ENCODE assay signal across 8 mouse cellular contexts in genomic region chr17:43952661-43953534, GRCm38 (mm10).
A peak's percentile ranks its signal among the peaks of the same experiment; 100 is the strongest.
DNase-seq lines count a peak whose midpoint lies in the region; ATAC-seq lines count a peak whose summit lies in the region.

No protein-coding gene starts in this region.

- H3K27ac ChIP-seq in liver, embryonic 11.5 days (ENCODE audit: low read depth, low read length) = no peak overlapping the region
- H3K27ac ChIP-seq in heart, embryonic 16.5 days (ENCODE audit: low read length) = peak overlapping the region; percentile 85
- H3K27ac ChIP-seq in limb, embryonic 12.5 days = no peak overlapping the region

- H3K27me3 ChIP-seq in liver, embryonic 11.5 days (replicated peaks; ENCODE audit: control insufficient read depth, insufficient read depth, low read length) = peaks cover 3% of the 10 kb centered on the region; the same call in 1 of the 2 replicates
- H3K27me3 ChIP-seq in heart, embryonic 16.5 days (ENCODE audit: control insufficient read depth, insufficient read depth, low read length) = no peaks in the 10 kb centered on the region
- H3K27me3 ChIP-seq in limb, embryonic 12.5 days = no peaks in the 10 kb centered on the region

- no peak overlapping the region for H3K4me3 ChIP-seq in liver, embryonic 11.5 days (ENCODE audit: low read depth, low read length)
- peak overlapping the region; percentile 30 for H3K4me3 ChIP-seq in heart, embryonic 16.5 days (ENCODE audit: low read length)
- H3K4me3 ChIP-seq in limb, embryonic 12.5 days (replicated peaks) = peak overlapping the region; percentile 22

- H3K9ac ChIP-seq in liver, embryonic 11.5 days (ENCODE audit: low read depth, low read length) = no peak overlapping the region
- H3K9ac ChIP-seq in heart, embryonic 16.5 days (ENCODE audit: low read length) = peak overlapping the region; percentile 65
- peak overlapping the region; percentile 37; the same call in 1 of the 2 replicates for H3K9ac ChIP-seq in limb, embryonic 12.5 days (replicated peaks)

- 0 out of 2 replicates have a peak, but pooled peaks have one; percentile 34 for ATAC-seq in liver, embryonic 11.5 days (replicated peaks; ENCODE audit: low FRiP score)
- peak; percentile 65 for ATAC-seq in heart, embryonic 16.5 days (replicated peaks; ENCODE audit: extremely low read depth, insufficient read depth, low FRiP score)
- peak; percentile 79 for ATAC-seq in limb, embryonic 12.5 days (ENCODE audit: insufficient number of reproducible peaks, insufficient read depth, low FRiP score, low TSS enrichment, low read depth)

- H3K4me1 ChIP-seq in liver, embryonic 11.5 days (replicated peaks; ENCODE audit: control insufficient read depth, insufficient read depth, low read length) = no peaks in the 10 kb centered on the region
- H3K4me1 ChIP-seq in heart, embryonic 16.5 days (ENCODE audit: control insufficient read depth, insufficient read depth, low read length) = peaks cover 18% of the 10 kb centered on the region
- H3K4me1 ChIP-seq in limb, embryonic 12.5 days (replicated peaks) = peaks cover 12% of the 10 kb centered on the region; the same call in 1 of the 2 replicates

- no peaks in the 10 kb centered on the region for H3K36me3 ChIP-seq in liver, embryonic 11.5 days (ENCODE audit: control insufficient read depth, insufficient read depth, low read length)
- H3K36me3 ChIP-seq in heart, embryonic 16.5 days (ENCODE audit: control insufficient read depth, insufficient read depth) = no peaks in the 10 kb centered on the region
- no peaks in the 10 kb centered on the region for H3K36me3 ChIP-seq in limb, embryonic 12.5 days

- H3K4me2 ChIP-seq in liver, embryonic 11.5 days = peak overlapping the region; percentile 21
- peak overlapping the region; percentile 61 for H3K4me2 ChIP-seq in heart, embryonic 16.5 days (ENCODE audit: low read depth, low read length)
- H3K4me2 ChIP-seq in limb, embryonic 12.5 days = peak overlapping the region; percentile 53

- no peak for DNase-seq in liver, embryonic 11.5 days (ENCODE audit: low spot score)
- no peak for DNase-seq in liver
- DNase-seq in cerebellum, postnatal 25 days = peak; percentile 56 to 68
- peak; percentile 17 for DNase-seq in right cerebral cortex, postnatal 25 days
- DNase-seq in thymus, postnatal 10 days (ENCODE audit: low spot score in 2 of 2) = no peak
- no peak for DNase-seq in kidney, adult 18-20 months

- 38% methylated on average over 17 of the region's 17 CpGs for WGBS in liver, embryonic 11.5 days
- 19% methylated on average over 16 of the region's 17 CpGs for WGBS in heart, embryonic 16.5 days
- 37% methylated on average over 14 of the region's 17 CpGs for WGBS in limb, embryonic 12.5 days

- no peaks in the 10 kb centered on the region for H3K9me3 ChIP-seq in liver, embryonic 11.5 days (ENCODE audit: control insufficient read depth, low read length)
- no peaks in the 10 kb centered on the region for H3K9me3 ChIP-seq in heart, embryonic 16.5 days (replicated peaks; ENCODE audit: control insufficient read depth, low read length)
- no peaks in the 10 kb centered on the region for H3K9me3 ChIP-seq in limb, embryonic 12.5 days

Comparison
In these comparisons a context has a peak if more than half of its experiments do, and no peak if none do; other contexts are left out.
1. DNase-seq: peak in cerebellum, postnatal 25 days (2 of 2) and right cerebral cortex, postnatal 25 days (single experiment); none in liver, embryonic 11.5 days (single experiment), liver (single experiment), thymus, postnatal 10 days (0 of 2) and kidney, adult 18-20 months (single experiment).
2. Peak in every context shown above with its lines, with median percentiles within 50 percentile points of each other: ATAC-seq and H3K4me2 ChIP-seq.